Mouse (Mus musculus) liver, postnatal 0 days (tissue): ENCODE results near the gene Sapcd2. TPM values are rescaled to one million over a fixed set of nuclear protein-coding genes. Genes with fewer than 3 reads are reported as not detected.

Experiments
- ATAC-seq: fragments of 200-750 bp; cut with Nextera tagmentation; 2 replicates; pipeline ENCODE4 v1.8.0; 2017; ENCODE audit warnings: mild to moderate bottlenecking, moderate library complexity
- DNase-seq: peaks from one replicate; pipeline ENCODE4 v3.0.0-alpha.2; 2016
- H3K27ac ChIP-seq: fragments of 300-500 bp; sonication (generic); 2 replicates; pipeline ENCODE4 v1.5.1; 2014; ENCODE audit warnings: antibody characterized with exemption, moderate library complexity, mild to moderate bottlenecking, low read depth
- H3K27me3 ChIP-seq: fragments of 300-500 bp; sonication (generic); 2 replicates; pipeline ENCODE4 v1.6.1; 2014; ENCODE audit warnings: low read length, control low read depth, mixed read lengths; ENCODE audit not compliant: insufficient read depth
- H3K36me3 ChIP-seq: fragments of 300-500 bp; sonication (generic); replicated peaks from 2 replicates; pipeline ENCODE4 v1.6.1; 2014; ENCODE audit warnings: mild to moderate bottlenecking, control low read depth, low read length, moderate library complexity, mixed read lengths; ENCODE audit not compliant: insufficient read depth
- H3K4me1 ChIP-seq: fragments of 300-500 bp; sonication (generic); 2 replicates; pipeline ENCODE4 v1.6.1; 2014; ENCODE audit warnings: antibody characterized with exemption, mild to moderate bottlenecking, control low read depth; ENCODE audit not compliant: insufficient read depth
- H3K4me2 ChIP-seq: fragments of 300-500 bp; sonication (generic); 2 replicates; pipeline ENCODE4 v1.6.1; 2014; ENCODE audit warnings: low read depth, mild to moderate bottlenecking, low read length, moderate library complexity, mixed read lengths
- H3K4me3 ChIP-seq: fragments of 300-500 bp; sonication (generic); 2 replicates; pipeline ENCODE4 v1.5.1; 2014; ENCODE audit warnings: low read depth, low read length
- H3K9ac ChIP-seq: fragments of 300-500 bp; sonication (generic); replicated peaks from 2 replicates; pipeline ENCODE4 v1.6.1; 2014; ENCODE audit warnings: mild to moderate bottlenecking, moderate library complexity
- H3K9me3 ChIP-seq: fragments of 300-500 bp; sonication (generic); 2 replicates; pipeline ENCODE4 v1.6.1; 2016; ENCODE audit warnings: mild to moderate bottlenecking, control low read depth, low read length, mixed read lengths
- CTCF ChIP-seq: sonication (generic); IDR thresholded peaks from 2 replicates; pipeline ENCODE4 v1.5.1; 2016; ENCODE audit warnings: antibody characterized with exemption, low read depth
- EP300 ChIP-seq: IDR thresholded peaks from 2 replicates; pipeline ENCODE4 v1.6.1; 2016; ENCODE audit warnings: antibody characterized with exemption, low read depth, mild to moderate bottlenecking
- WGBS: fragments of 180-500 bp; shearing (Covaris S2); extraction: QIAGEN DNeasy Blood & Tissue Kit; methylation state at CpG from one replicate; pipeline ENCODE4 v1.1.7; 2014; ENCODE audit not compliant: insufficient replicate concordance; 5-methylcytosine and 5-hydroxymethylcytosine counted together
- polyA plus RNA-seq: library from polyadenylated mRNA; unstranded; fragments of >200 nt; fragmentation: Nextera tagmentation; extraction: Ambion mirVana; gene quantifications from 2 replicates; pipeline ENCODE4 v1.2.1, GENCODE M21; 2015

Sapcd2 gene
- polyA plus RNA-seq, 1 experiment from 2014 or later = 7.4 TPM

GRCm38 (mm10) chr2:25355419-25356066, 16.6 kb upstream of the Sapcd2 start:
- H3K4me2 ChIP-seq = peak overlapping the region; percentile 96
- peaks cover 15% of the 10 kb centered on the region for H3K36me3 ChIP-seq
- DNase-seq = no peak
- no peak overlapping the region for H3K27ac ChIP-seq
- H3K27me3 ChIP-seq = no peaks in the 10 kb centered on the region
- peak overlapping the region; percentile 39 for H3K9ac ChIP-seq
- 36% methylated on average over 18 of the region's 18 CpGs for WGBS
- TF ChIP-seq CTCF (no peak), EP300 (no peak)
- no peaks in the 10 kb centered on the region for H3K9me3 ChIP-seq
- peak overlapping the region; percentile 59 for H3K4me3 ChIP-seq
- peaks cover 20% of the 10 kb centered on the region for H3K4me1 ChIP-seq
- no peak for ATAC-seq

GRCm38 (mm10) chr2:25356208-25357079, 15.7 kb upstream of the Sapcd2 start, which contains the start of gene Dpp7:
Gene Dpp7 (minus strand): TSS chr2:25356359.
- TF ChIP-seq EP300 (no peak), CTCF (no peak)
- DNase-seq (peak; percentile 91), ATAC-seq (peak; percentile 84)
- peaks cover 20% of the 10 kb centered on the region for H3K4me1 ChIP-seq
- H3K4me3 ChIP-seq = peak within 1 kb of the TSS; percentile 59
- WGBS = 5% methylated on average over 13 of the region's 13 CpGs
- H3K27me3 ChIP-seq = no peaks in the 10 kb centered on the region
- H3K9ac ChIP-seq = peak within 1 kb of the TSS; percentile 39
- peak within 1 kb of the TSS; percentile 96 for H3K4me2 ChIP-seq
- no peaks in the 10 kb centered on the region for H3K9me3 ChIP-seq
- H3K36me3 ChIP-seq = peaks cover 8% of the 10 kb centered on the region
- H3K27ac ChIP-seq = peak within 1 kb of the TSS; percentile 24; the same call in 1 of the 2 replicates

GRCm38 (mm10) chr2:25359848-25360247, 12.3 kb upstream of the Sapcd2 start:
- H3K4me2 ChIP-seq = no peak overlapping the region
- peaks cover 10% of the 10 kb centered on the region; the same call in 1 of the 2 replicates for H3K36me3 ChIP-seq
- no peak overlapping the region for H3K4me3 ChIP-seq
- 58% methylated on average over 4 of the region's 4 CpGs for WGBS
- H3K27ac ChIP-seq = peak overlapping the region; percentile 22; the same call in 1 of the 2 replicates
- H3K9ac ChIP-seq = no peak overlapping the region
- no peaks in the 10 kb centered on the region for H3K9me3 ChIP-seq
- peaks cover 33% of the 10 kb centered on the region for H3K4me1 ChIP-seq
- TF ChIP-seq CTCF (no peak), EP300 (no peak)
- DNase-seq (no peak), ATAC-seq (peak; percentile 57)
- H3K27me3 ChIP-seq = no peaks in the 10 kb centered on the region

GRCm38 (mm10) chr2:25363478-25364178, 8.5 kb upstream of the Sapcd2 start:
- DNase-seq = peak; percentile 35
- 72% methylated on average over 13 of the region's 13 CpGs for WGBS
- H3K4me1 ChIP-seq = peaks cover 21% of the 10 kb centered on the region
- no peaks in the 10 kb centered on the region for H3K9me3 ChIP-seq
- H3K4me2 ChIP-seq = no peak overlapping the region
- peaks cover 10% of the 10 kb centered on the region; the same call in 1 of the 2 replicates for H3K36me3 ChIP-seq
- 0 out of 2 replicates have a peak, but pooled peaks cover 5% of the 10 kb centered on the region for H3K27me3 ChIP-seq
- ATAC-seq = peak; percentile 52
- no peak overlapping the region for H3K9ac ChIP-seq
- no peak overlapping the region for H3K4me3 ChIP-seq
- TF ChIP-seq CTCF (no peak), EP300 (no peak)
- no peak overlapping the region for H3K27ac ChIP-seq

GRCm38 (mm10) chr2:25364313-25364712, 7.8 kb upstream of the Sapcd2 start:
- Histone ChIP-seq H3K4me2 (peak overlapping the region; percentile 93), H3K27me3 (0 out of 2 replicates have a peak, but pooled peaks cover 5% of the 10 kb centered on the region), H3K4me1 (peaks cover 21% of the 10 kb centered on the region), H3K4me3 (no peak overlapping the region; the same call in 1 of the 2 replicates), H3K9me3 (no peaks in the 10 kb centered on the region), H3K9ac (no peak overlapping the region; the same call in 1 of the 2 replicates), H3K27ac (no peak overlapping the region), H3K36me3 (peaks cover 10% of the 10 kb centered on the region; the same call in 1 of the 2 replicates)
- ATAC-seq = no peak
- DNase-seq = no peak
- no peak for TF ChIP-seq CTCF
- TF ChIP-seq EP300 = no peak
- 92% methylated on average over 4 of the region's 4 CpGs for WGBS
